Mouse (Mus musculus) retina, embryonic 14.5 days (tissue): ENCODE measurements around the gene Dgkd.
A peak's percentile ranks its signal among the peaks of the same experiment; 100 is the strongest.

Experiments
- DNase-seq: peaks from one replicate; pipeline ENCODE4 v3.0.0-alpha.2; 2015; ENCODE audit warnings: low spot score

Dgkd gene

DNA sequence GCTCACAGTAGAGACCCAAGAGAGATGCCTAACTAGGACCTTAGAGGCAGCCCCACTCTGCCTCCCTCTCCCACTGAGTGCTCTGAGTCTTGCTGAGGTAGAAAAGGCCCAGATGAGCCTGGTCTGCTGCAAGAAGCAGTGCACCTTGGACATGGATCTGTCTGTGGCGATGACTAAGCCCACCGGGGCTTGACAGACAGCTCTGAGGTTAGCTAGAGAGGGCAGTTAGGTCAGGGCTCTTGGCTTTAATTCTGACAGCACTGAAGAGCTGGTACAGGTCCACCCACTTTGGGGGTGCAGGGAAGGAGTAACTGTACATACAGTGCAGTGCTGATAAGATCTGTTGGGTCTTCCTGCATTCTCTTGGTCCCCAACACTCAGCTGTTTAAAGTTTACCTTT lies 82.5 kb downstream of the Dgkd start:
- no peak for DNase-seq

GRCm38 (mm10) chr1:87936075-87936474 lies 83.0 kb downstream of the Dgkd start:
- no peak for DNase-seq

DNA sequence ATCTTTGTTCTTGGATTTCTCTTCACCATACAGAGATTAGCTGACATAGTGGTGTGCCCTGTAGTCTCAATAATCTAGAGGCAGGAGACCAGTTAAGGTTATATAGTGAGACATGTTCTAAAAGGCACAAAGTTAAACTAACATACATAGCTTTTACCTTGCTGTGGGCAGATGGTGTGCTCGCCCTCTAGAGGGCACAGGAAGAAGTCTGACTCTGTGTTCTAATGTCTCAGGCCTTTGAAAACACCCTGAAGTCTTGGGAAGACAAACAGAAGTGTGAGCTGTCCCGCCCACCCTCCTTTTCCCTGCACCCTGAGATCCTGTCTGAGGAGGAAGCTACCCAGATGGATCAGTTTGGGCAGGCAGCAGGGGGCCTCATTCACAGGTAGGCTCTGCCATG lies 83.4 kb downstream of the Dgkd start:
- DNase-seq, result peak; percentile 23

GRCm38 (mm10) chr1:87941765-87942164 lies 88.7 kb downstream of the Dgkd start:
- DNase-seq, result no peak

- DNase-seq, result no peak
Observed at GRCm38 (mm10) chr1:87947681-87948091, 94.6 kb downstream of the Dgkd start.

DNA sequence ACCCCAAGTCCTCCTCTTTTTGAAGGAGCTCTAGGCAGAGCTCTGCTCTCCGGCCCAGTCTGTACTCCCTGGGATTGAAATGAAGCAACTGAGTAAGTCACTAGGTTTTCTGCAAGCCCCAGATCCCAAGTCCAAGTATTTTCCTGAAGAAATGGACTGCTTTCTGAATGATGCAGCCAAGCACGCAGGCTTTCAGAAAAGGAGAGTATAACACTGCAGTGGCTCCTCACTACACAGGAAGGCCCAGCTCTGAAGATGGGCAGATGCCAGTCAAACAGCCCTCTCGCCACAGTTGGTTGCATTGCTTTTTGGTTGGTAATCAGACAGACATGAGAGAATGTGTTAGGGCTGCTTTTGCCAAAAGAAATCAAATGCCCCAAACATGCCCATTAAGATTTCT lies 98.6 kb downstream of the Dgkd start:
- no peak for DNase-seq

GRCm38 (mm10) chr1:87953073-87953472 lies 100.0 kb downstream of the Dgkd start:
- DNase-seq, result no peak

- DNase-seq, result no peak
Observed at GRCm38 (mm10) chr1:87958931-87959330, 105.8 kb downstream of the Dgkd start.

DNA sequence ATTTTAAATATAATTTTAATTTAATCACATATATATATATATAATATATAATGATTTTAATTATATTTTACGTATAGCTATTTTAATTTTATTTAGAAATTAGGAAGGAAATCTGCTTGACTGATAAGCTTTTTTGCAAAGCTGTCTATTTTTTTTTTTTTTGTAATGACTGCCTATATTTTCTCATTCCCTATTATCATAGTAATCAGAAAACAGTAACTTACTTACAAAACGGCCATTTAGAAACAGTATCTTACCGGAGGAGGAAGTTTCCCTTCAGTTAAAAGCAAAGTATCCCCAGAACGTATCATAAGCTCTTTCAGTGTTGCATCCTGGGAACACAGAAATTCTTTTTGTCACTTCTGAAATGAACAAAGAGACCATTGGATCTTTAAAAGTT lies 106.4 kb downstream of the Dgkd start:
- no peak for DNase-seq

GRCm38 (mm10) chr1:87959998-87960431 lies 106.9 kb downstream of the Dgkd start:
- no peak for DNase-seq

GRCm38 (mm10) chr1:87960752-87961151 lies 107.7 kb downstream of the Dgkd start:
- DNase-seq, result no peak

GRCm38 (mm10) chr1:87961459-87962167 lies 108.5 kb downstream of the Dgkd start:
- no peak for DNase-seq

- DNase-seq, result no peak
Observed at GRCm38 (mm10) chr1:87970381-87970780, 117.3 kb downstream of the Dgkd start.

GRCm38 (mm10) chr1:87982291-87982690 lies 129.2 kb downstream of the Dgkd start:
- no peak for DNase-seq

- DNase-seq, result no peak
Observed at GRCm38 (mm10) chr1:87992716-87993115, 139.6 kb downstream of the Dgkd start.
